Mouse (Mus musculus): ENCODE measurements around the gene Acvr1. TPM values are rescaled to one million over a fixed set of nuclear protein-coding genes. Genes with fewer than 3 reads are reported as not detected.

The Acvr1 gene
- polyA plus RNA-seq, 1 experiment from 2014 or later = 3.0 TPM

- H3K4me1 ChIP-seq = peaks cover 13% of the 10 kb centered on the region
- no peaks in the 10 kb centered on the region for H3K9me3 ChIP-seq
- H3K27me3 ChIP-seq (ENCODE audit: poor library complexity, severe bottlenecking) = peaks cover 36% of the 10 kb centered on the region
- no peak for DNase-seq (ENCODE audit: extremely low spot score, low spot score)
- WGBS = 79% methylated on average over 5 of the region's 5 CpGs
- H3K27ac ChIP-seq = no peak overlapping the region
- H3K36me3 ChIP-seq (replicated peaks) = no peaks in the 10 kb centered on the region
- H3K4me3 ChIP-seq = no peak overlapping the region
Observed at GRCm38 (mm10) chr2:58352846-58353245, 214.1 kb downstream of the Acvr1 start.

- DNase-seq (ENCODE audit: extremely low spot score, low spot score) = no peak
- 86% methylated on average over 2 of the region's 2 CpGs for WGBS
- Histone ChIP-seq H3K36me3 (replicated peaks) (no peaks in the 10 kb centered on the region), H3K9me3 (no peaks in the 10 kb centered on the region), H3K4me1 (no peaks in the 10 kb centered on the region), H3K4me3 (no peak overlapping the region), H3K27ac (no peak overlapping the region), H3K27me3 (ENCODE audit: poor library complexity, severe bottlenecking) (peaks cover 14% of the 10 kb centered on the region)
Observed at GRCm38 (mm10) chr2:58350657-58351056, 216.3 kb downstream of the Acvr1 start.

Other genes with a start within 250 kb of the Acvr1 start
- gene Acvr1c, start 209.3 kb downstream of the Acvr1 start, polyA plus RNA-seq (2016; fragmentation: Nextera tagmentation; extraction: Ambion mirVana) = 0.07 and 0.20 TPM in 2 replicates
- gene Gm17409, start 97.0 kb downstream of the Acvr1 start, polyA plus RNA-seq (2016; fragmentation: Nextera tagmentation; extraction: Ambion mirVana) = not detected in 2 replicates
- gene Upp2, start 141 bp upstream of the Acvr1 start, polyA plus RNA-seq (2016; fragmentation: Nextera tagmentation; extraction: Ambion mirVana) = 3.9 and 4.5 TPM in 2 replicates

All from forebrain, embryonic 10.5 days (tissue).